Mouse (Mus musculus) intestine, embryonic 16.5 days (tissue): Measurements from ENCODE around the gene Stom. TPM values are rescaled to one million over a fixed set of nuclear protein-coding genes. Genes with fewer than 3 reads are reported as not detected.

Source experiments
- ATAC-seq: fragments of 200-750 bp; cut with Nextera tagmentation; 2 replicates; pipeline ENCODE4 v1.8.0; 2017; ENCODE audit warnings: moderate TSS enrichment, moderate library complexity
- H3K27ac ChIP-seq: fragments of 300-500 bp; sonication (generic); 2 replicates; pipeline ENCODE4 v1.5.1; 2014; ENCODE audit warnings: mild to moderate bottlenecking, low read length
- H3K27me3 ChIP-seq: fragments of 300-500 bp; sonication (generic); replicated peaks from 2 replicates; pipeline ENCODE4 v1.6.1; 2014; ENCODE audit warnings: low read length, control low read depth, mixed read lengths; ENCODE audit not compliant: control insufficient read depth, insufficient read depth
- H3K36me3 ChIP-seq: fragments of 300-500 bp; sonication (generic); 2 replicates; pipeline ENCODE4 v1.6.1; 2014; ENCODE audit warnings: low read length, control low read depth; ENCODE audit not compliant: control insufficient read depth, insufficient read depth
- H3K4me1 ChIP-seq: fragments of 300-500 bp; sonication (generic); 2 replicates; pipeline ENCODE4 v1.6.1; 2014; ENCODE audit warnings: low read length, control low read depth, mixed read lengths; ENCODE audit not compliant: control insufficient read depth, insufficient read depth
- H3K4me2 ChIP-seq: fragments of 300-500 bp; sonication (generic); 2 replicates; pipeline ENCODE4 v1.6.1; 2014; ENCODE audit warnings: low read depth, low read length, control low read depth
- H3K4me3 ChIP-seq: fragments of 300-500 bp; sonication (generic); 2 replicates; pipeline ENCODE4 v1.5.1; 2014; ENCODE audit warnings: mild to moderate bottlenecking, low read length
- H3K9ac ChIP-seq: fragments of 300-500 bp; sonication (generic); 2 replicates; pipeline ENCODE4 v1.6.1; 2014; ENCODE audit warnings: low read depth, low read length
- H3K9me3 ChIP-seq: fragments of 300-500 bp; sonication (generic); 2 replicates; pipeline ENCODE4 v1.6.1; 2016; ENCODE audit warnings: low read length, control low read depth; ENCODE audit not compliant: control insufficient read depth
- WGBS: fragments of 180-500 bp; shearing (Covaris S2); extraction: QIAGEN DNeasy Blood & Tissue Kit; methylation state at CpG from one replicate; pipeline ENCODE4 v1.1.7; 2014; 5-methylcytosine and 5-hydroxymethylcytosine counted together
- polyA plus RNA-seq: library from polyadenylated mRNA; unstranded; fragments of >200 nt; fragmentation: Nextera tagmentation; extraction: Ambion mirVana; gene quantifications from 2 replicates; pipeline ENCODE4 v1.2.1, GENCODE M21; 2015

Stom gene
- 64.7 and 66.0 TPM in 2 replicates for polyA plus RNA-seq

GRCm38 (mm10) chr2:35336388-35337280 is at the start of gene Stom:
TSS of gene Stom (minus strand) at chr2:35336976.
- Histone ChIP-seq H3K4me1 (peaks cover 17% of the 10 kb centered on the region; the same call in 1 of the 2 replicates), H3K4me2 (peak within 1 kb of the TSS; percentile 86), H3K9ac (peak within 1 kb of the TSS; percentile 84), H3K9me3 (no peaks in the 10 kb centered on the region), H3K27me3 (no peaks in the 10 kb centered on the region), H3K4me3 (peak within 1 kb of the TSS; percentile 77), H3K36me3 (no peaks in the 10 kb centered on the region), H3K27ac (peak within 1 kb of the TSS; percentile 91)
- under 1% methylated on average over 45 of the region's 45 CpGs for WGBS
- ATAC-seq: peak; percentile 97

- H3K9ac ChIP-seq: no peak overlapping the region
- no peak overlapping the region for H3K4me2 ChIP-seq
- H3K4me1 ChIP-seq: no peaks in the 10 kb centered on the region
- H3K36me3 ChIP-seq: no peaks in the 10 kb centered on the region
- H3K4me3 ChIP-seq: no peak overlapping the region
- 0 out of 2 replicates have a peak, but pooled peaks cover 5% of the 10 kb centered on the region for H3K9me3 ChIP-seq
- WGBS: 67% methylated on average over 9 of the region's 9 CpGs
- no peak for ATAC-seq
- no peaks in the 10 kb centered on the region for H3K27me3 ChIP-seq
- no peak overlapping the region for H3K27ac ChIP-seq
Measured at GRCm38 (mm10) chr2:35385441-35385871, 48.7 kb upstream of the Stom start.

DNA sequence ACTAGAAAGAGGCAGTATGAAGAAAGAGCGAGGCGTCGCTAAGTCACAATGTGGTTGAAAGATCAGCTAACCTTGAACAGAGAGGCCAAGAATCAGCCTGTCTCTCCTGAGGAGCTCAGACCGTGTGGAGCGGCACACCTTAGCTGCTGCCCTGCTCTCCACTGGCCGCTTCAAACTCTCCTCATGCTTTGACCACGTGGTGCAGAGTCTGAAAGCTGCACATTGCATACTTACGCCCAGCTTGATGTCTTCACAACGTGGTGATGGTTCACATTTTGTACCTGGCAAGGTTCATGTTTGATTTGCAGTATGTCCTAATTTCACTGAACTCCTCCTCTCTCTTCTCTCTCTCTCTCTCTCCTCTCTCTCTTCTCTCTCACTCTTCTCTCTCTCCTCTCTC is 42.5 kb upstream of the Stom start:
- H3K27me3 ChIP-seq: no peaks in the 10 kb centered on the region
- ATAC-seq: no peak
- no peak overlapping the region for H3K27ac ChIP-seq
- no peak overlapping the region for H3K4me2 ChIP-seq
- H3K4me3 ChIP-seq: no peak overlapping the region
- no peaks in the 10 kb centered on the region for H3K36me3 ChIP-seq
- H3K9me3 ChIP-seq: no peaks in the 10 kb centered on the region
- H3K4me1 ChIP-seq: no peaks in the 10 kb centered on the region
- H3K9ac ChIP-seq: no peak overlapping the region
- WGBS: 70% methylated on average over 9 of the region's 9 CpGs

DNA sequence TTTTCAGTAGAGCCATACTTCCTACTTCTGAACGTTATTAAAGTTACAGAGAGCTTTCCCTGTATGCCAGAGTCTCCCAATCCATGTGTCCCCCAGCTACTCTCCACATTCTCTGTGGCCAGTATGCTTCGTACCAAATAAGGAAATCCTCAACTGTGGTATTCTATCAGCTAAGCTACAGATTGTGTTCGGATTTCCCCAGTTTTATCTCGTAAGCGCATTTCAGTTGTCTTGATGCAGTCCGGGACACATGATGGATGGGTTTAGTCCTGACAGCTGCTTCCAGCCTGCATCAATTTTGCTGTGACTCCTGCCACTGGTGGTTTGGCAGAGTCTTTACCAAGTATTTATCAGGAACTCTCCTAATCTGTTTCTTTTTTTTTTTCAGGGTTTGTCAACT is 40.8 kb upstream of the Stom start:
- Histone ChIP-seq H3K4me3 (no peak overlapping the region), H3K27ac (no peak overlapping the region), H3K9ac (no peak overlapping the region), H3K36me3 (no peaks in the 10 kb centered on the region), H3K9me3 (no peaks in the 10 kb centered on the region), H3K4me1 (no peaks in the 10 kb centered on the region), H3K27me3 (no peaks in the 10 kb centered on the region), H3K4me2 (no peak overlapping the region)
- ATAC-seq: no peak
- 34% methylated on average over 6 of the region's 6 CpGs for WGBS

DNA sequence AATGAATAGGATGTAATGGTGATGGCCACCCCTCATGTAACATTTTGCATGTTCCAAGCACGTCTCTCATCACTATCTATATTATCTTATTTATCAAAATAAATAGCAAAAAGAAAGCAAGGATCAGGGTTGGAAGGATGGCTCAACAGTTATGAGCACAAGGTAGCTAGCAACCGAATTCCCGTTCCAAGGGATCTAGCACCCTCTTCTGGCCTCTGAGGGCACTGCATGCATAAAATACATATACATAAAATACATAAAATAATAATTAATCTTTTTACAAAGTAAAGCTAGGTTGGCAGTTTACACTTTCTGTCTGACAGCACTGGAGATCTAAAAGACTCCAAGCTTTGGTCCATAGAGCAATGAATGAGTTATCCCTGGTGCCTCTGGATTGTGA is 36.2 kb upstream of the Stom start:
- no peaks in the 10 kb centered on the region for H3K27me3 ChIP-seq
- H3K4me2 ChIP-seq: no peak overlapping the region
- no peak for ATAC-seq
- no peaks in the 10 kb centered on the region for H3K9me3 ChIP-seq
- H3K9ac ChIP-seq: no peak overlapping the region
- no peak overlapping the region for H3K4me3 ChIP-seq
- H3K4me1 ChIP-seq: no peaks in the 10 kb centered on the region
- no peak overlapping the region for H3K27ac ChIP-seq
- no peaks in the 10 kb centered on the region for H3K36me3 ChIP-seq
- WGBS: 22% methylated on average over 3 of the region's 3 CpGs

- H3K4me2 ChIP-seq: no peak overlapping the region
- no peaks in the 10 kb centered on the region for H3K4me1 ChIP-seq
- H3K36me3 ChIP-seq: no peaks in the 10 kb centered on the region
- no peak for ATAC-seq
- H3K4me3 ChIP-seq: no peak overlapping the region
- H3K9ac ChIP-seq: no peak overlapping the region
- no peak overlapping the region for H3K27ac ChIP-seq
- no peaks in the 10 kb centered on the region for H3K27me3 ChIP-seq
- no peaks in the 10 kb centered on the region for H3K9me3 ChIP-seq
Measured at GRCm38 (mm10) chr2:35370686-35371085, 33.9 kb upstream of the Stom start.

DNA sequence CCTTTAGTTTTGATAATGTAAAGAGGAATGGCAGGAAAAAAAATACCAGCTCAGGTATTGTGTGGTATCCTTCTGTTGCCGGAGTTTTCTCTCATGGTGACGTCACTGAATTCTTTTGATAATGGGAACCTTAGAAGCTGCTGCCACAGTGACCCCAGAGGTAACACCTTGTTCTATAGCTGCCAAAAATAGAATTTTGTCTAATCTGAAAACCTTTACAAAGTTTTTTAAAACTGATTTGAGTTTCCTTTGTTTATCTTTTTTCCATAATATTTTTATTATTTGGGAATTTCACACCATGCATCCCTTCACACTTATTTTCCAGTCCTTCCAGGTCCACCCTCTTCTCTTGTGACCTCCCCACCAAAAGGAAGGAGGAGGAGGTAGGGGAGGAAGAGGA is 30.9 kb upstream of the Stom start, which contains the start of gene 4930568D16Rik:
TSS of gene 4930568D16Rik (minus strand) at position 101 of the 400 bp plus-strand sequence.
- no peak for ATAC-seq
- Histone ChIP-seq H3K36me3 (no peaks in the 10 kb centered on the region), H3K4me1 (no peaks in the 10 kb centered on the region), H3K9ac (no peak within 1 kb of the TSS), H3K27me3 (no peaks in the 10 kb centered on the region), H3K27ac (no peak within 1 kb of the TSS), H3K4me2 (no peak within 1 kb of the TSS), H3K9me3 (peaks cover 2% of the 10 kb centered on the region; the same call in 1 of the 2 replicates), H3K4me3 (no peak within 1 kb of the TSS)
- 70% methylated on average over 2 of the region's 2 CpGs for WGBS

- Histone ChIP-seq H3K9me3 (no peaks in the 10 kb centered on the region), H3K36me3 (no peaks in the 10 kb centered on the region), H3K4me2 (no peak overlapping the region), H3K4me3 (no peak overlapping the region), H3K9ac (no peak overlapping the region), H3K4me1 (no peaks in the 10 kb centered on the region), H3K27ac (no peak overlapping the region), H3K27me3 (no peaks in the 10 kb centered on the region)
- no peak for ATAC-seq
- 48% methylated on average over 5 of the region's 5 CpGs for WGBS
Measured at GRCm38 (mm10) chr2:35349184-35349583, 12.4 kb upstream of the Stom start.

DNA sequence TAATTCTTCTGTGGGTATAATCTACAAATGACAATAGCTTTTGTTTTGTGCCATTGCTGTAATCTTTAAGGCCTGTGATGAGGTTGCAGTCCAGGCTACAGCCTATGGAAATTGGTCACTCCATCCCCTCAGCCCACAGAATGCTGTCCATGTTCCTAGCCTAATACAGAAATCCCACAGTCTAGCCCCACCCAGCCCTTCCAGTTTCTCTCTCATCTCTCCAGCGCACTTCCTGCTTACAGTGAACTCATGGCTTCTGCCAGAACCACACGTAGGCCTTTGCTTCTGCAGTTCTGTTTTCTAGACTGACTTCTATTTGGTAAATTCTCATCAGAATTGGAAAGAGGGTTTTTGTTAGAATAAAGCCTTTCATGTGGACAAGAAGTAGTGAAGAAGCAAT is 9.2 kb upstream of the Stom start:
- H3K4me1 ChIP-seq: no peaks in the 10 kb centered on the region
- no peak overlapping the region for H3K4me3 ChIP-seq
- H3K27ac ChIP-seq: no peak overlapping the region
- no peaks in the 10 kb centered on the region for H3K27me3 ChIP-seq
- WGBS: 51% methylated on average over 2 of the region's 2 CpGs
- H3K9ac ChIP-seq: no peak overlapping the region
- no peaks in the 10 kb centered on the region for H3K36me3 ChIP-seq
- H3K9me3 ChIP-seq: no peaks in the 10 kb centered on the region
- no peak for ATAC-seq
- no peak overlapping the region for H3K4me2 ChIP-seq
